Mouse (Mus musculus) intestine, embryonic 15.5 days (tissue): ENCODE results near the gene Kdelc2. TPM values are rescaled to one million over a fixed set of nuclear protein-coding genes. Genes with fewer than 3 reads are reported as not detected.

Experiments
- ATAC-seq: fragments of 200-750 bp; cut with Nextera tagmentation; 2 replicates; pipeline ENCODE4 v1.8.0; 2017; ENCODE audit warnings: moderate TSS enrichment, moderate library complexity
- H3K27ac ChIP-seq: fragments of 300-500 bp; sonication (generic); 2 replicates; pipeline ENCODE4 v1.5.1; 2015; ENCODE audit warnings: mild to moderate bottlenecking, inconsistent platforms
- H3K27me3 ChIP-seq: fragments of 300-500 bp; sonication (generic); replicated peaks from 2 replicates; pipeline ENCODE4 v1.6.1; 2015; ENCODE audit warnings: inconsistent platforms
- H3K36me3 ChIP-seq: fragments of 300-500 bp; sonication (generic); 2 replicates; pipeline ENCODE4 v1.6.1; 2015; ENCODE audit warnings: inconsistent platforms
- H3K4me1 ChIP-seq: fragments of 300-500 bp; sonication (generic); replicated peaks from 2 replicates; pipeline ENCODE4 v1.6.1; 2015; ENCODE audit warnings: inconsistent platforms
- H3K4me2 ChIP-seq: fragments of 300-500 bp; sonication (generic); replicated peaks from 2 replicates; pipeline ENCODE4 v1.6.1; 2015; ENCODE audit warnings: mild to moderate bottlenecking, inconsistent platforms
- H3K4me3 ChIP-seq: fragments of 300-500 bp; sonication (generic); replicated peaks from 2 replicates; pipeline ENCODE4 v1.5.1; 2015; ENCODE audit warnings: inconsistent platforms
- H3K9ac ChIP-seq: fragments of 300-500 bp; sonication (generic); 2 replicates; pipeline ENCODE4 v1.6.1; 2015; ENCODE audit warnings: inconsistent platforms
- H3K9me3 ChIP-seq: fragments of 300-500 bp; sonication (generic); 2 replicates; pipeline ENCODE4 v1.6.1; 2016; ENCODE audit warnings: inconsistent platforms
- WGBS: fragments of 180-500 bp; shearing (Covaris S2); methylation state at CpG from one replicate; pipeline ENCODE4 v1.1.7; 2015; 5-methylcytosine and 5-hydroxymethylcytosine counted together
- polyA plus RNA-seq: library from polyadenylated mRNA; unstranded; fragments of >200 nt; fragmentation: Nextera tagmentation; extraction: Ambion mirVana; gene quantifications from 2 replicates; pipeline ENCODE4 v1.2.1, GENCODE M21; 2015

The Kdelc2 gene
- polyA plus RNA-seq: 28.2 and 33.1 TPM in 2 replicates

- peaks cover 4% of the 10 kb centered on the region; the same call in 1 of the 2 replicates for H3K4me1 ChIP-seq
- H3K9me3 ChIP-seq: no peaks in the 10 kb centered on the region
- H3K4me3 ChIP-seq: peak within 1 kb of the TSS; percentile 65
- no peaks in the 10 kb centered on the region for H3K27me3 ChIP-seq
- H3K4me2 ChIP-seq: peak within 1 kb of the TSS; percentile 75
- ATAC-seq: peak; percentile 96
- H3K36me3 ChIP-seq: no peaks in the 10 kb centered on the region
- peak within 1 kb of the TSS; percentile 99 for H3K27ac ChIP-seq
- under 1% methylated on average over 75 of the region's 75 CpGs for WGBS
- H3K9ac ChIP-seq: peak within 1 kb of the TSS; percentile 88
Observed at GRCm38 (mm10) chr9:53383951-53384866, at the start of gene Kdelc2. Gene Kdelc2 (plus strand): TSS chr9:53384025.

- H3K27ac ChIP-seq: no peak overlapping the region
- no peak for ATAC-seq
- H3K4me1 ChIP-seq: no peaks in the 10 kb centered on the region
- no peaks in the 10 kb centered on the region for H3K27me3 ChIP-seq
- no peak overlapping the region for H3K4me3 ChIP-seq
- 74% methylated on average over 3 of the region's 3 CpGs for WGBS
- no peak overlapping the region for H3K9ac ChIP-seq
- H3K9me3 ChIP-seq: no peaks in the 10 kb centered on the region
- H3K36me3 ChIP-seq: no peaks in the 10 kb centered on the region
- no peak overlapping the region for H3K4me2 ChIP-seq
Observed at GRCm38 (mm10) chr9:53335131-53335530, 48.7 kb upstream of the Kdelc2 start.

- WGBS: 67% methylated on average over 7 of the region's 7 CpGs
- Histone ChIP-seq H3K27ac (no peak overlapping the region), H3K9ac (no peak overlapping the region), H3K4me2 (no peak overlapping the region), H3K4me3 (no peak overlapping the region), H3K27me3 (no peaks in the 10 kb centered on the region), H3K36me3 (no peaks in the 10 kb centered on the region), H3K4me1 (no peaks in the 10 kb centered on the region), H3K9me3 (no peaks in the 10 kb centered on the region)
- ATAC-seq: no peak
Observed at GRCm38 (mm10) chr9:53339603-53340002, 44.2 kb upstream of the Kdelc2 start.

GRCm38 (mm10) chr9:53340328-53340916, 43.4 kb upstream of the Kdelc2 start:
- Histone ChIP-seq H3K4me1 (no peaks in the 10 kb centered on the region), H3K36me3 (no peaks in the 10 kb centered on the region), H3K4me2 (peak overlapping the region; percentile 74), H3K27ac (peak overlapping the region; percentile 64), H3K9ac (no peak overlapping the region), H3K9me3 (no peaks in the 10 kb centered on the region), H3K4me3 (peak overlapping the region; percentile 44), H3K27me3 (no peaks in the 10 kb centered on the region)
- 23% methylated on average over 17 of the region's 17 CpGs for WGBS
- peak; percentile 78 for ATAC-seq

GRCm38 (mm10) chr9:53340969-53341368, 42.9 kb upstream of the Kdelc2 start:
- H3K9ac ChIP-seq: peak overlapping the region; percentile 50
- H3K4me3 ChIP-seq: peak overlapping the region; percentile 44
- ATAC-seq: peak; percentile 74
- peak overlapping the region; percentile 74 for H3K4me2 ChIP-seq
- H3K9me3 ChIP-seq: no peaks in the 10 kb centered on the region
- H3K36me3 ChIP-seq: no peaks in the 10 kb centered on the region
- H3K27ac ChIP-seq: peak overlapping the region; percentile 64
- 2% methylated on average over 14 of the region's 14 CpGs for WGBS
- H3K27me3 ChIP-seq: no peaks in the 10 kb centered on the region
- H3K4me1 ChIP-seq: no peaks in the 10 kb centered on the region

- no peak overlapping the region for H3K9ac ChIP-seq
- ATAC-seq: no peak
- WGBS: 60% methylated on average over 3 of the region's 3 CpGs
- no peaks in the 10 kb centered on the region for H3K36me3 ChIP-seq
- no peaks in the 10 kb centered on the region for H3K9me3 ChIP-seq
- no peaks in the 10 kb centered on the region for H3K27me3 ChIP-seq
- H3K27ac ChIP-seq: no peak overlapping the region
- H3K4me1 ChIP-seq: no peaks in the 10 kb centered on the region
- peak overlapping the region; percentile 74 for H3K4me2 ChIP-seq
- peak overlapping the region; percentile 44; the same call in 1 of the 2 replicates for H3K4me3 ChIP-seq
Observed at GRCm38 (mm10) chr9:53341981-53342380, 41.8 kb upstream of the Kdelc2 start.

- H3K9me3 ChIP-seq: no peaks in the 10 kb centered on the region
- no peak overlapping the region for H3K9ac ChIP-seq
- H3K4me1 ChIP-seq: no peaks in the 10 kb centered on the region
- H3K4me3 ChIP-seq: no peak overlapping the region
- H3K27me3 ChIP-seq: no peaks in the 10 kb centered on the region
- H3K36me3 ChIP-seq: no peaks in the 10 kb centered on the region
- H3K4me2 ChIP-seq: no peak overlapping the region
- 88% methylated on average over 9 of the region's 9 CpGs for WGBS
- ATAC-seq: no peak
- no peak overlapping the region for H3K27ac ChIP-seq
Observed at GRCm38 (mm10) chr9:53344646-53345432, 39.0 kb upstream of the Kdelc2 start.

- H3K9ac ChIP-seq: no peak overlapping the region
- no peak overlapping the region for H3K4me3 ChIP-seq
- no peaks in the 10 kb centered on the region for H3K36me3 ChIP-seq
- no peak overlapping the region for H3K4me2 ChIP-seq
- 43% methylated on average over 3 of the region's 3 CpGs for WGBS
- ATAC-seq: no peak
- no peak overlapping the region for H3K27ac ChIP-seq
- no peaks in the 10 kb centered on the region for H3K4me1 ChIP-seq
- no peaks in the 10 kb centered on the region for H3K27me3 ChIP-seq
- no peaks in the 10 kb centered on the region for H3K9me3 ChIP-seq
Observed at GRCm38 (mm10) chr9:53345728-53346127, 38.1 kb upstream of the Kdelc2 start.

GRCm38 (mm10) chr9:53346402-53346801, 37.4 kb upstream of the Kdelc2 start:
- Histone ChIP-seq H3K36me3 (no peaks in the 10 kb centered on the region), H3K9ac (no peak overlapping the region), H3K4me1 (no peaks in the 10 kb centered on the region), H3K27ac (no peak overlapping the region), H3K4me2 (no peak overlapping the region), H3K4me3 (no peak overlapping the region), H3K9me3 (no peaks in the 10 kb centered on the region), H3K27me3 (no peaks in the 10 kb centered on the region)
- ATAC-seq: no peak
- WGBS: 50% methylated on average over 6 of the region's 6 CpGs

- Histone ChIP-seq H3K4me2 (no peak overlapping the region), H3K9me3 (no peaks in the 10 kb centered on the region), H3K4me3 (no peak overlapping the region), H3K27ac (no peak overlapping the region), H3K36me3 (no peaks in the 10 kb centered on the region), H3K4me1 (no peaks in the 10 kb centered on the region), H3K9ac (no peak overlapping the region), H3K27me3 (no peaks in the 10 kb centered on the region)
- no peak for ATAC-seq
- 67% methylated on average over 1 of the region's 1 CpGs for WGBS
Observed at GRCm38 (mm10) chr9:53349211-53349610, 34.6 kb upstream of the Kdelc2 start.

- Histone ChIP-seq H3K4me3 (no peak overlapping the region), H3K4me2 (no peak overlapping the region), H3K4me1 (no peaks in the 10 kb centered on the region), H3K27me3 (no peaks in the 10 kb centered on the region), H3K27ac (no peak overlapping the region), H3K9ac (no peak overlapping the region), H3K36me3 (no peaks in the 10 kb centered on the region), H3K9me3 (no peaks in the 10 kb centered on the region)
- no peak for ATAC-seq
- 86% methylated on average over 2 of the region's 2 CpGs for WGBS
Observed at GRCm38 (mm10) chr9:53350331-53350730, 33.5 kb upstream of the Kdelc2 start.

- H3K9me3 ChIP-seq: no peaks in the 10 kb centered on the region
- H3K4me2 ChIP-seq: no peak overlapping the region
- 0 out of 2 replicates have a peak, but pooled peaks cover 2% of the 10 kb centered on the region for H3K4me1 ChIP-seq
- WGBS: 88% methylated on average over 6 of the region's 6 CpGs
- no peak overlapping the region for H3K4me3 ChIP-seq
- H3K27ac ChIP-seq: no peak overlapping the region
- no peaks in the 10 kb centered on the region for H3K36me3 ChIP-seq
- ATAC-seq: no peak
- no peaks in the 10 kb centered on the region for H3K27me3 ChIP-seq
- no peak overlapping the region for H3K9ac ChIP-seq
Observed at GRCm38 (mm10) chr9:53351899-53352298, 31.9 kb upstream of the Kdelc2 start.
